Mouse (Mus musculus): Measurements from ENCODE around the gene Apex1.
"Not testable (repeated sequence)": the region's sequence is repeated elsewhere in the genome, so short reads cannot be mapped to it uniquely, and the experiment has no call there.

The Apex1 gene

DNA sequence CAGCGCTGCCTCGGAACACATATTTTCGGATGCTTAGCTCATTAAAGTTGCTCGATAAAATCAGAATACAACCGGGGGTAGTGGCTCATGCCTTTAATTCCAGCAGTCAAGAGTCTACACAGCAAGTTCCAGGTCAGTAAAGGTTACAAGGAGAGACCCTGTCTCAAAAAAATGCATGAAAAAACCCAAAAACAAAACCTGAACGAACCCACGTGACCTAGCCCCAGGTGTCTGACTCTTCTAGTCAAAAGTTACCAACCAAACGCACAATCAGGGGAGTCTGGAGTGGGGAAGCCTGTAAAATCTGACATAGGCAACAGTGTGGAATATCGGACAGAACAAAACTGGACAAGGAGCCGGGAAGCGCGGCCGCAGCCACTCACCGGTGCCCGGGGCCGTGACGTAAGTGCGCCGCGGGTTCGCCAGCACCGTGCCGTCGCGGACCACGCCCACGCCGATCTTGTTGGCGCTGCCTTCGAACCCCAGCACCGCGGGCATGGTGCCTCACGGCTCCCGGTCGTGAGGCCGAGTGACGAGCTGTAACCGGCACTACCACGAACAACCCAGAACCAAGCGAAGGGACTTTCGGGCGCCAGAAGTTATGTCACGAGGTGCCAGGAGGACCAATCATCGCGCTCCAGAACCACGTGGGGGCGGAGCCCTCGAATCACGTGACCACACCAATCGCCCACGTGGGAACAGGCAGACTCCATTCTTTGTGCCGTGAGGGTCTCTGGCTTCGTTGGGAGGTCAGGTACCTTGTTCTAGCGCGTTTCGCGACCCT is at the start of gene Apex1, which contains the start of gene Osgep:
Gene Apex1 (plus strand): TSS at position 688 of the 784 bp plus-strand sequence.
Gene Osgep (minus strand): TSS at position 613 of the 784 bp plus-strand sequence.
- peak; percentile 97 for DNase-seq (ENCODE audit: extremely low spot score)

DNA sequence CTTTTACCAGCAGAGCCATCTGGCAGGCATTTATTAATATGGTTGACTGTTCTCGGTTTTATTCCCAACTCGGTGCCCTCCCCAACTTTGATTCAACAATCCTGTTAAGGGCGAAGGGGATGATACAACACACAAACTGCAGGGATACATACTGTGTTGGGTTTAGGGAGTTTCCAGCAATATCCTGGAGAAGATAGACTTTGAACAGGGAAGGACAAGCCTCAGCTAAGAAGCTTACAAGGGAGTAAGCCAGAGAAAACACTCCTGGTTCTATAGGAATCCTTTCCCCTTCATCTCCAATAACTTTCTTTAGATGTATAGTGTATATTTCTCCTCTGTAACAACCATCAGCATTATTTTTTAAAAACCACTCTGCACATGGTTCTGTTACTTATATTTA is 49.6 kb upstream of the Apex1 start:
- DNase-seq (ENCODE audit: extremely low spot score): no peak

DNA sequence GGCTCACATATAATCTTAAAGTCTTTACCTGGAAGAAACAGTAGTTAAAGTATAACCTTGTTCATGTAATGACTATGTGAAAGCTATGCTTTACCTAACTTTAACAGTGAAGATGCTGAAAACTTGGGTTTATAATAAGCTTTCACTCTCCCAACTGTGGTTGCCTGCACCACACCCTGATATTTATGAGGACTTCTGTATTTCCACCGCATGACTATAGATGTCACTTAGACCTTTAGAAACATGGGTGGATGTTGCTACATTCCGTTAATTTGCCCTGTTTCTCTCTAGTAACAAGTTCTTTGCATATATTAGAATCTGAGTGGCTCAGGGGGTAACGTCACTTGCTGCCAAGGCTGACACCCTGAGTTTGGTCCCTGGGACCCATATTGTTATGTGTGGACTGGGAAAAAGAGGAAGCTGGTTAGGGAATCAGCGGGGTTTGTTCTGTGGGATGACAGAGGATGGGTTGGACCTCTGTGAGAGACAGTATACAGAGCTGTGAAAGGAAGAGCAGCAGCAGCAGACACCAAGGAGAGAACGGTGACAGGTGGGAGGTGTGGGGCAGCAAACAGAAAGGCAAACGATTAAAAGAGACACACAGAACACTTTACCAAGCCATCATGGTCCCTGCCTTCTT is 49.1 kb upstream of the Apex1 start:
- no peak for DNase-seq (ENCODE audit: extremely low spot score)

DNA sequence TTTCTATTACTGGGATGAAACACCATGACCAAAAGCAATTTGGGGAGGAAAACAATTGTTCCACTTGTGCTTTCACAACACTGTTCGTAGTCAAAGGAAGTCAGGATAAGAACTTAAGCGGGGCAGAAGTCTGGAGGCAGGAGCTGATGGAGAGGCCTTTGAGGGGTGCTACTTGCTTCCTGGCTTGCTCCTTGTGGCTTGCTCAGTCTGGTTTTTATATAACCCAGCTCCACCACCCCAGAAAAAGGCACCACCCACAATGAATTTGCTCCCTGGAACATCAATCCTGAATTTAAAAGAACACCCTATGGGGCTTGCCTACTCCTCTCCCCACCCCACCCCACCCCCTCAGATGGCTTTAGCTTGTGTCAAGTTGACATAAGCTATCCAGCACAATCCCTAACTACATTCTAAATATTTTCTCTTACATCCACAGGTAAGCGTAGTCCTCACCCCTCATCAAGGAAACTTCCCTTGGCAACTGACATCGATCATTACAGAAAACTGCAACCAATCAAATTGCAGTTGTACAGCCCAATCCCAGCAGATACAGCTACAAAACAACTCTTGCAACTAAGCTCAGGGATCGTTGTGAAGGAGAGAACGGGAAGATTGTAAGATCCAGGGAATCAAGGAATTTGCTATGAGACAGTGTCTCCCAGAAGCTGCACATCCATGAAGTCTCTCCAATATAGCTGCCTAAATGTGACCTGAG is 48.4 kb upstream of the Apex1 start:
- DNase-seq (ENCODE audit: extremely low spot score): no peak

DNA sequence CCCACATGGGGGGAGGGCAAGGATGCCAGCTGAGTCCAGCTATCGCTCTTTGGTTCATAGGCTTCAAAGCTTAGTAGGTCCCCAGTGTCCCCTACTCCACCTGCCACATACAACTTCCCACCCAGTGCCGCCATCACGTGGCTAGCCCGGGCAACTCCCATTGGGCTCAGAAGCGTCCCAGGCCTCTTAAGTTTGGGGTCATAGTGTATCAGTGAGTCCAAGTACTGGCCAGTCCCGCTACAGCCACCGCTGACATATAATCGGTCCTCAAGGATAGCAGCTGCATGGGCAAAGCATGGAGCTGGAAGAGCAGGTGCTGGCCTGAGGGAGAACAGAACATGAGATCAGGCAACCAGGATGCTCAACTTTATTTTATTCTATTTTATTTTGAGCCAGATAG is 33.1 kb upstream of the Apex1 start:
- DNase-seq (ENCODE audit: extremely low spot score): no peak

DNA sequence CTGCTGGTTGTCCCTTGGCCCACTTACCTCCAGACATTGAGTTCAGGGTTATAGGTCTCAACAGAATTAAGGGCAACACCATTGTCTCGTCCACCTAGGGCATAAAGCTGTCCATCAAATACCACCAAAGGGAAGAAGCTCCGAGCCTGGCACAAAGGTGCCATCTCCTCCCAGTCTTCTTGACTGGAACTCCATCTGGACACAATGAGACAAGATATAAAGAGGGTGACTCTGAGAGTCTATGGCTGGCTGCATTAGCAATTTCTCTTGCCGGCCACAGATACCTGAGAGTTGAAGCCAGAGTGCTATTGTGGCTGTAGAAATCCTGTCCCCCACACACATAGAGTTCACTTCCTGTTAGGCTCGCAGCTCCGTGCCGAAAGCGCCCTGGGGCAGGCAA is 32.7 kb upstream of the Apex1 start:
- no peak for DNase-seq (ENCODE audit: extremely low spot score)

DNA sequence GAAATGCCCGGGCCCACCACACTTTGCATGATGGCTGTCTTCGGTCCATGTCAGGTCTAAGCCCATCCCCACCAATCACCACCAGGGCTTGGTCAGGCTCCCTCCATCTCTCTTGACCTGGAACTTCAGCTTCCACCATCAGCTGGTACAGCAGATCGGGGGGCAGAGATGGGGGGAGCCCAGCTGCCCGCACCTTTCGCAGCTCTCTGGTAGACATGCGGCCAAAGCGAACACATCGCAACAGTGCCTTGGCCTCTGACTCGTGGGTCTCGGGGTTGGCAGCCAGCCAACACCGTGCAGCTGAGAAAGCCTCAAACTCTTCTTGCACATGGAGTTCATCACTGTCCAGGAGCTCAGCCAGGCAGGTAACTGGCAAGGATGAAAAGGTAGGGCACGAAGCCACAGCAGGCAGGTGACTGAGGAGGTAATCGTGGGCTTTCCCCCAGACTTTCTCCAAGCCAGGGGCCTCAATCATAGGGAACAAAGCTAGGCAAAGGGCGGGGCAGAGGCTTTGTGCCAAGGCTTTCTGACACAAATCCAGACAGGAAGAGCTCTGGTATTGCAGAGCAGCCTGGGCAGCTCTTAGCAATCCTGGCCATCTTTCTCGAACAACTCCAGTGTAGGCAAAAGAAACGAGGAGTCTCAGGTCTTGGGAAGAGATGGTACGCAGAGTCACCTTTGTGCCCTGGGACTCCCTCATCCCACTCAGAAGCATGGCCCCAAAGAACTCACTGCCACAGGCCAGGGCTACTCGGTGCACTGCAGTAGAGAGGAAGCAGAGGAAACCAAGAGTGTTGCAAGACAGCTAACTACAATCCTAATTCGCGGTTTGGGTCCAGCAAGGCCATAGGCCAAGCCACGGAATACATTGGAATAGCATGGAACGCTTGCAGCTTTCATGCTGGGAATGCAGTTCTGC is 32.0 kb upstream of the Apex1 start:
- DNase-seq (ENCODE audit: extremely low spot score): no peak

DNA sequence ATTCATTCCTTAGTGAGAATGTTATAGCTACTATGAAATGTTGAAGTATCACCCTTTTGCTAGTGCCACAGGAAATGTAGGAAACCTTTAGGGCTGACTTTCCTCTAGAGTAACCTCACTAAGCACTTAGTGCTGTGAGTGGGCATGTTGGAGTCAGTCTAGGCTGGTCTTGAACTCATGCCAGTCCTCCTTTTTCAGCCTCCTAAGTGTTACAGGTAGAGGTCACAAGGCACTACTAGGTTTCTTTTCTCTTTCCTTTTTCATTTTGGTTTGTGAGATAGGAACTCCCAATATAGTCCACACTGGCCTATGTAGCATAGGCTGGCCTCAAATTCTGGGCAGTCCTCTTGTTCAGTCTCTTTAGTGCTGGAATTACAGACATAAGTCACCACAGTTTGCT is 29.4 kb upstream of the Apex1 start:
- DNase-seq (ENCODE audit: extremely low spot score): no peak

DNA sequence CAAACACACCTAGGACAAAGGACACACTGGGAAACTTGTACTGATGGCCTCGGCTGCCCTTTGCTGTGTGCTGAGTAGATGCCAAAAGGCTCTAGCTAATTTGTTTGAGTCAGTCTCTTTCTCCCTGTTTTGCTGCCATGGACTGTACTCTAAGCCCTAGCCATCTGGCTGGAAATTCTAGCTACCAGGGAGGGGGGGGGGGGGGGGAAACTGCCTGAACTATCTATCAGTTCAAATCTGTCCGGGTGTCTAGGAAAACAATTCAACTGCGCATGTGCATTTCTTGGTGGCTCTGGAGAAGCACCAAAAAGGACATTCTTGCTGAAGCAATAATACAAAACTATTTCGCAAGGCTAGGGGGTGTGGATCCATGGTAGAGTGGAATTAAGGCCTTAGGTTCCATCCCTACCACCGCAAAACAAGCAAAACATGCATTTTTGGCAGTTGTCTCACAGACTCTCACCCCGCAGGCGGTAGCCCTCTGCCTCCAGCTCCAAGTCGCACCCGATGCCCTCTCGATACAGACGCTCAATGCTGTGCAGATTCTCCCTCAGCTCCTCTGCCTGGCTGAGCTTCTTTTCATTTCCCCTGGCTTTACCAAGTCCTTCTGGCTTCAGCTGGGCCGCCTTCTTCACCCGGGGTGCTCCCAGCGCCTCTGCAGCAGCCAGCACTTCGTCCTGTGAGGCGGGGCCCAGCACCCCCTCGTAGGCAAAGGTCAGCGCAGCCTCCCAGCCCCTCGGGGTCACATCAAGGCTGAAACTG is 28.6 kb upstream of the Apex1 start:
- peak; percentile 38 for DNase-seq (ENCODE audit: extremely low spot score)

DNA sequence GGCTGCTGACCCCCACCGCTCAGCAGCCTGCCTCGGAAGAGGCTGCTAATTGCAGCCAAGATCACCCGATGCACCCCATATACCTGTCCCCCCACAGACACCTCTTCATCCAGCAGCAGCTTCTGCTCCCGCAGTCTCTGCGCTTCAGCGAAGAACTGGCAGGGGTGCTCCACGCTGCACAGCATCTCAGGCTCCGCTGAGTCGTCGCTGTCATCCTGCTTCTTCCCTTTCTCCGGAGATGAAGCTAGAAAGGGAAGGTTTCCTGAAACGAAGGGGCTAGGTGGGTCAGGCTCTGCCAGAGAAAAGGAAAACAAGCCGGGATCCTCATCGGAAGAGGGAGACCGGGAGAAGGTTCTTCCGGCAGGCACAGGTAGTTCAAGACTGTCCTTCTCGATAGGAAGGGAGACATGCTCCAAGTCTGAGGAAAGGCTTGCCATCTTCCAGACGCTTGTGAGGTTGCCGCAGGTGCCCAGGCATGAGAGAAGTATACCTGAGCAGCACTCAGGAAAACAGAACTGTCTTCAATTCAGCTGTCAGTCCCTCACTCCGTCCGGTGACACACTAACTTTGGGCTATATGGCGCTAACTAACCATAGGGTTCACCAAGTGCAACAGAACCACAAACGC is 27.9 kb upstream of the Apex1 start:
- DNase-seq (ENCODE audit: extremely low spot score): no peak

DNA sequence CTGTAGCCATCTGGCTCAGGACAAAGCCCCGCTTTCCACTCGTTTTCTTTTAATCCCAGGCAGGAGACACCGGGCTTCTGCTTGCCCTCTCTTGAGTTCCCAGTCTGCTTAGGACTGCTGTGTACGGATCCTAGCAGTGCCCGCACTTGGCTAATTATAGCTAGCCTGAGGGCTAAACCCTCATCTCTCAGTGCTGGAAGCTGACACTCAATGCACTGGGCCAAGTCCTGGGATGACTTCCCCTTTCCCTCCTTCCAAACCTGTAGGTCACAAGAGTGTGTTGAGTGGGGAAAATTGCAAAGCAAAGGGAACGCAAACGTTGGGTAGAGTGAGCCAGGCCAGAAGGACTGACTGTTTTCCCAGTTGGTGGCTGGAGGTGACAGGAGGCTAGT is 27.4 kb upstream of the Apex1 start, which contains the start of gene Klhl33:
Gene Klhl33 (minus strand): TSS at position 134 of the 392 bp plus-strand sequence.
- DNase-seq (ENCODE audit: extremely low spot score): peak; percentile 4

DNA sequence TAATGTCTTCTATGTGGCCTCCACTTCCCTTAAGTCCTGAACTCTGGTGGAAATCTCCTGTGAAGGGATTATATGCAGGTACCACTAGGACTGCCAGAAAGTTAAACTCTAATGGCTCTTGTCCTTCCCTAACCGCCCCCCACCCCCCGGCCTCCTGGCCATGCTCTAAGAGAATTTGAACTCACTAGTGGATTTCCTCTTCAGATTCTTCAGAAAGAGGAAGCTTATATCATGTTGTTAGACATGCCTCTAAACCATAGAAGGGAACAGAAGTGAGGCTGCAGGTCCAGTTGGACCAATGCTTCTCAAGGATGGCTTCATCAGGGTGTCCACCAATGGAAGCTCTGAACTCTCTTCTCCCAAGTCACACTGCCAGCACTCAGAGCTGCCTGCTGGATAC is 26.8 kb upstream of the Apex1 start:
- not testable (repeated sequence) for DNase-seq (ENCODE audit: extremely low spot score)

DNA sequence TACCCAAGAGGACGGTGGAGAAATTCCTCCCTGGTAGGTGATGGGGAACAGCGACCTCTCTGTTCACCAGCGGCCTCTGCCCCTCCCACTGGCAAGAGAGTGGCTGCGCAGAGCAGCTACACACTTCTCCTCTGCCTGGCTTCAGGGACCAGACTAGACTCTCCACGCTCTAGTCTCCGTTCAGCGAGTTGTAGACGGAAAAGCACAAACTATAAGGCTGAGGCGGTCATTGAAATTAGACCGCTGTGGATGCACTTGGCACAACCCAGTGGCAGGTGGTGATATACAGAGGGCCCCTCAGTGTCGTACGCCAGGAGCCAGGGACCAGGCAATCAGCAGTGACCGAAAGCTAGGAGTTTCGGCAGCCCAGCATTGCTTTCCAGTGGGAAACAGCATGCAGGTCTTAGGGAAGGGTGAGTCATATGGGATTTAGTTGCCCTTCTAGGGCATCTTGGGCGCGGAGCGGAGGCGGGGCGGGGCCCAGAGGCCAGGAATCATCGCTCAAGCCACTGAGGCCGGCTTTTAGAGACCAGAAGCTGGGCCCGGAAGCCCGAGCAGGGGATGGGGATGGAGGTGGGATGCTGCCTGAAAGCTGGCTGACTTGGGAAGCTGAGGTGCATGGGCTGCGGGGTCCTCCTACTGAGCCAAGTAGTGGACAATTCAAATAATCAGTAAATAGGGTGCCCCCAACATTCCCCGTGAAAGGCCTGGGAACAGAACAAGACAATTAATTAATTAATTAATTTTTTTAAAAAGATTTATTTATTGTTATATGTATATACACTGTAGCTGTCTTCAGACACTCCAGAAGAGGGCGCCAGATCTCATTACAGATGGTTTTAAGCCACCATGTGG is 20.6 kb upstream of the Apex1 start:
- peak; percentile 74 for DNase-seq (ENCODE audit: extremely low spot score)

DNA sequence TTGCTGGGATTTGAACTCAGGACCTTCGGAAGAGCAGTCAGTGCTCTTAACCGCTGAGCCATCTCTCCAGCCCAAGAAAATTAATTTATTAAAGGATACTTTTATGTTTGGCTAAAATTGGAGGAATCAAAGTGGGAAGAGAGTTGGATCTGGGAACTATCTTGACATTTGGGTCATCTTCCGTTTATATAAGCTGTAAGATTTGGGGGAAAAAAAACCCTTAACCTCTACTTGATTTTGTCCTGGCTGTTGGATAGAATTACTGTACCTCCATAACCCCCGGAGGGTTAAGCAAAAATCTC is 20.0 kb upstream of the Apex1 start:
- no peak for DNase-seq (ENCODE audit: extremely low spot score)

DNA sequence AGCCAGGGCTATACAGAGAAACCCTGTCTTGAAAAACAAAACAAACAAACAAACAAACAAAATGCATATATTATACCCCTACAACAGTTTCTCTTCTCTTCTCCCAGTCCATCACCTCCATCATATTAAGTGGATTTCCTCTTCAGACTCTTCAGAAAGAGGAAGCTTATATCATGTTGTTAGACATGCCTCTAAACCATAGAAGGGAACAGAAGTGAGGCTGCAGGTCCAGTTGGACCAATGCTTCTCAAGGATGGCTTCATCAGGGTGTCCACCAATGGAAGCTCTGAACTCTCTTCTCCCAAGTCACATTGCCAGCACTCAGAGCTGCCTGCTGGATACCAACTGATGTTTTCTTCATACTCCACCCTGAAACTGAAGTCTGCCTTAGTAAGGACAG is 19.4 kb upstream of the Apex1 start:
- DNase-seq (ENCODE audit: extremely low spot score): not testable (repeated sequence)

DNA sequence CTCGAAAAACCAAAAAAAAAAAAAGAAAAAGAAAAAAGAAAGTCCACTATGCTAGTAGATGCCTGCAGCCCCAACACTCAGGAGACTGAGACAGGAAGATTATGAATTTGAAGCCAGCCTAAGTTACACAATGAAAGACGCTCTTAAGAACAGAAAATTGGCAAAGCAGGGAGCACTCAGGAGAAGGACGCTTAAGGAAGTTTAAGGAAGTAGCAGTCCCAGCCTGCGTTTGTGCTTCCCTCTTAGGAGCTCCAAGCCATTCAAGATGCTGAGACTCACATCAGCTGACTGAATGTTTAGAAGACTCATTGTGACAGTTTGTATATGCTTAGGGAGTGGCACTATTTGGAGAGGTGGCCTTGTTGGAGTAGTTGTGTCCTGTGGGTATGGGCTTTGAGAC is 16.6 kb upstream of the Apex1 start:
- no peak for DNase-seq (ENCODE audit: extremely low spot score)

DNA sequence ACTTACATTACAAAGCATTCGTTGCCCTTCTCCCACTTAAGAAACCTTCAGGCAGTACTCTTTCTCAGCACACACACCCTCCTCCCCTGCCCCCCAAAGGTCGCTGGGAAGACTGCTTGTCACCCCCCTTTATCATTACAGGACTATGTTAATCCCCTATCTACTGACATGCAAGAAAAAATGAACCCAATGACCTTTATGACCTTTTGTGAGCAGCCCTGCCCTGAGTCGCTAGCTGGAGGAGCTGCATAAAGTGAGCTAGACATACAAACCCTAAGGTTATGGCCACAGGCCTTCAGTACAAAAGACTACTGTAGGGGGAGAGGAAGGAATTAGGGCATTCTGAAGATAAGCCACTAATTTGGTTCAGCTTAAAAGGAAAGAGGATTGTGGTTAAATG is 13.4 kb upstream of the Apex1 start:
- DNase-seq (ENCODE audit: extremely low spot score): no peak

DNA sequence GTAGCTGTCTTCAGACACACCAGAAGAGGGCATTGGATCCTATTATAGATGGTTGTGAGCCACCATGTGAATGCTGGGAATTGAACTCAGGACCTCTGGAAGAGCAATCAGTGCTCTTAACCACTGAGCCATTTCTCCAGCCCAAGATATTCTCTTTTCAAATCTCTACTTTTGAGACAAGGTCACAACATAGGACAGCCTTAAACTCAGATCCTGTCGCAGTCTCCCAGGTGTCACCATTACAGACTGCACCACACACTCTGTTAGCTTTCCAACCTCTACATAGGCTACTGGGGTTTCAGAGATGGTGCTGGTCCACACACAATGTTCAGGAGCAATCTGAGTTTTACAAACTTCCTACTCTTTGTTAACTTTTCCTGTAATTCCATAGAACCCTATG is 1.3 kb upstream of the Apex1 start:
- DNase-seq (ENCODE audit: extremely low spot score): not testable (repeated sequence)

DNA sequence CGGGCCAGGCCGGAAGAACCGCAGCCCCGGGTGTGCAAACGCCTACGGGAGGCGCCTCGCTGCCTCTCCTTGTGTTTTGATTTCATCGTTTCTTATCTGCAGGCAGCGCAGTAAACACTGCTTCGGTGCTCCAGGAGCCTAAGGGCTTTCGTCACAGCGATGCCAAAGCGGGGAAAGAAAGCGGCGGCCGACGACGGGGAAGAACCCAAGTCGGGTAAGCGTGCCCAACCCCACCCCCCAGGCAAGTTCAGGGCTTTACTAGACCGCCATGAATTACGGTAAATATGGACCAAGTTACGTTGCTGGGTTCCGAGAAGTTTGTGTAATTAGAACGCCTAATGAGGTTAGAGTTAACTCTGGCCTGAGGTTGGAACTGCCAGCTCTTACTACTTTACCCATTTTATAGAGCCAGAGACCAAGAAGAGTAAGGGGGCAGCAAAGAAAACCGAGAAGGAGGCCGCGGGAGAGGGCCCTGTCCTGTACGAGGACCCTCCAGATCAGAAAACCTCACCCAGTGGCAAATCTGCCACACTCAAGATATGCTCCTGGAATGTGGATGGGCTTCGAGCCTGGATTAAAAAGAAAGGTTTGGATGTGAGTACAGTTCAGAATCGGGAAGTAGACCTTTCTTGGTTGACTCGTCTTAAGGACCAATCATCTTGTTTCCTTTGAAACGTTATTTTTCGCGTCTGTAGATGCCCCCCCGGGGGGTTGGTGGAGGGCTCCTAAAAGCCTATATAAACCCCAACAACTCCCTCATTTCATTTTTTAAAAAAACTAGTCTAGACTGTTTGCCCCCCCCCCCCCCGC is 548 bp downstream of the Apex1 start:
- peak; percentile 43 for DNase-seq (ENCODE audit: extremely low spot score)
